Mouse (Mus musculus): ENCODE results near the gene Epb41l5. TPM values are rescaled to one million over a fixed set of nuclear protein-coding genes. Genes with fewer than 3 reads are reported as not detected.

Epb41l5 gene
- under 1 TPM; 0.20 to 0.57 TPM for total RNA-seq (2023)

GRCm38 (mm10) chr1:119648205-119649111 lies at the start of gene Epb41l5:
Gene Epb41l5 (minus strand): TSS chr1:119649000.

GRCm38 (mm10) chr1:119525689-119526591 lies 122.9 kb downstream of the Epb41l5 start, which contains the start of gene Tmem185b:
Gene Tmem185b (plus strand): TSS chr1:119526160.

GRCm38 (mm10) chr1:119504260-119505062 lies 144.3 kb downstream of the Epb41l5 start, which contains the start of gene Ralb:
Gene Ralb (minus strand): TSS chr1:119504794.

Other genes starting within 250 kb of the Epb41l5 start
- not detected for gene Inhbb, start 226.8 kb downstream of the Epb41l5 start, total RNA-seq (2023)
- gene Ralb, start 144.2 kb downstream of the Epb41l5 start, total RNA-seq (2023) = 10 to 100 TPM; 94.0 to 94.9 TPM
- gene Tmem185b, start 122.8 kb downstream of the Epb41l5 start, total RNA-seq (2023) = 10 to 100 TPM; 37.6 to 38.0 TPM
- gene Ptpn4, start 188.6 kb upstream of the Epb41l5 start, total RNA-seq (2023) = 1 to 10 TPM; 6.2 to 6.9 TPM